Mouse (Mus musculus) liver, postnatal 0 days (tissue): ENCODE measurements around the gene Kcnip1. TPM values are rescaled to one million over a fixed set of nuclear protein-coding genes. Genes with fewer than 3 reads are reported as not detected.

ENCODE experiments used
- ATAC-seq: fragments of 200-750 bp; cut with Nextera tagmentation; 2 replicates; pipeline ENCODE4 v1.8.0; 2017; ENCODE audit warnings: mild to moderate bottlenecking, moderate library complexity
- DNase-seq: peaks from one replicate; pipeline ENCODE4 v3.0.0-alpha.2; 2016
- H3K27ac ChIP-seq: fragments of 300-500 bp; sonication (generic); 2 replicates; pipeline ENCODE4 v1.5.1; 2014; ENCODE audit warnings: antibody characterized with exemption, moderate library complexity, mild to moderate bottlenecking, low read depth
- H3K27me3 ChIP-seq: fragments of 300-500 bp; sonication (generic); 2 replicates; pipeline ENCODE4 v1.6.1; 2014; ENCODE audit warnings: low read length, control low read depth, mixed read lengths; ENCODE audit not compliant: insufficient read depth
- H3K36me3 ChIP-seq: fragments of 300-500 bp; sonication (generic); replicated peaks from 2 replicates; pipeline ENCODE4 v1.6.1; 2014; ENCODE audit warnings: mild to moderate bottlenecking, control low read depth, low read length, moderate library complexity, mixed read lengths; ENCODE audit not compliant: insufficient read depth
- H3K4me1 ChIP-seq: fragments of 300-500 bp; sonication (generic); 2 replicates; pipeline ENCODE4 v1.6.1; 2014; ENCODE audit warnings: antibody characterized with exemption, mild to moderate bottlenecking, control low read depth; ENCODE audit not compliant: insufficient read depth
- H3K4me2 ChIP-seq: fragments of 300-500 bp; sonication (generic); 2 replicates; pipeline ENCODE4 v1.6.1; 2014; ENCODE audit warnings: low read depth, mild to moderate bottlenecking, low read length, moderate library complexity, mixed read lengths
- H3K4me3 ChIP-seq: fragments of 300-500 bp; sonication (generic); 2 replicates; pipeline ENCODE4 v1.5.1; 2014; ENCODE audit warnings: low read depth, low read length
- H3K9ac ChIP-seq: fragments of 300-500 bp; sonication (generic); replicated peaks from 2 replicates; pipeline ENCODE4 v1.6.1; 2014; ENCODE audit warnings: mild to moderate bottlenecking, moderate library complexity
- H3K9me3 ChIP-seq: fragments of 300-500 bp; sonication (generic); 2 replicates; pipeline ENCODE4 v1.6.1; 2016; ENCODE audit warnings: mild to moderate bottlenecking, control low read depth, low read length, mixed read lengths
- CTCF ChIP-seq: sonication (generic); IDR thresholded peaks from 2 replicates; pipeline ENCODE4 v1.5.1; 2016; ENCODE audit warnings: antibody characterized with exemption, low read depth
- EP300 ChIP-seq: IDR thresholded peaks from 2 replicates; pipeline ENCODE4 v1.6.1; 2016; ENCODE audit warnings: antibody characterized with exemption, low read depth, mild to moderate bottlenecking
- WGBS: fragments of 180-500 bp; shearing (Covaris S2); extraction: QIAGEN DNeasy Blood & Tissue Kit; methylation state at CpG from one replicate; pipeline ENCODE4 v1.1.7; 2014; ENCODE audit not compliant: insufficient replicate concordance; 5-methylcytosine and 5-hydroxymethylcytosine counted together
- polyA plus RNA-seq: library from polyadenylated mRNA; unstranded; fragments of >200 nt; fragmentation: Nextera tagmentation; extraction: Ambion mirVana; gene quantifications from 2 replicates; pipeline ENCODE4 v1.2.1, GENCODE M21; 2015

Gene Kcnip1
- not detected in 2 replicates for polyA plus RNA-seq

DNA sequence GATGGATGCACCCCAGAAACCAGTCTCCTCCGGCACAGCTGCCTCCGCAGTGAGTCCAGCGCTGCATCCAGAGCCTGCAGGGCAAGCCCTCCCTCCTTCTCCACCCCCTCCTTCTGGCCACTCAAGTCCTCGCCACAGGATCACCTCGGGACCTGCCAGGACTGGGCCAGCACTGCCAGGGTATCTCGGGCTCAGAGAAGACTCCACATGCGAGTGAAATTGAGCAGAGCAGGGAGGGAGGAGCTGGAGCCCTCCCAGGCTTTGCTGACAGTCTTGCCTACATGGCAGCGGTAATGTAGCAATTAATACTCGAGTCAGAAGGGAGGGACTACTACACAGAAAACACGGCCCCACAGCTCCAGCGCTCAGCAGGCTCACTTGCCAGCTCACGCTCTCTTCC, at the start of gene Kcnip1:
TSS of gene Kcnip1 (minus strand) at position 215 of the 400 bp plus-strand sequence.
- TF ChIP-seq CTCF (no peak), EP300 (no peak)
- Histone ChIP-seq H3K4me1 (peaks cover 9% of the 10 kb centered on the region; the same call in 1 of the 2 replicates), H3K9me3 (no peaks in the 10 kb centered on the region), H3K27ac (no peak within 1 kb of the TSS), H3K4me3 (no peak within 1 kb of the TSS), H3K4me2 (peak within 1 kb of the TSS; percentile 39; the same call in 1 of the 2 replicates), H3K36me3 (no peaks in the 10 kb centered on the region), H3K27me3 (no peaks in the 10 kb centered on the region), H3K9ac (no peak within 1 kb of the TSS)
- no peak for DNase-seq
- no peak for ATAC-seq
- WGBS = 27% methylated on average over 12 of the region's 12 CpGs

DNA sequence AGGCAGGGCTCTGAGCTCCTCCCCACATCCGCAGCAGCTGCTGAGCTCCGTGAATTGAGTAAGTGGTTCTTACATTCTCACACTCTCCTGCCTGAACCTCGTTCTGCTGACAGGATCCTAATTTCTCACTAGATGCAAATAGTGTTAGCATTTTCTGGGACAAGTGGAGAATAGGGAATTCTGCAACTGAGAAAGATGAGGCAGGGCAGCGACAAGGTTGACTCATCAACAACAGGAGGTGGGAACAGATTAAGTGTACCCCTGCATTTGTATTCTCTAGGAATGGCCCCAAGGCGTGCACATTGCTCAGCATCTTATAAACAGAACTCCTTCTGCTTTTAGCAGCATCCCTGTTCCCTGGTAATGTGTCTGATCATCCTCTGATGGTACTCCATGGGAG, 47.1 kb upstream of the Kcnip1 start:
- H3K4me3 ChIP-seq = no peak overlapping the region
- no peaks in the 10 kb centered on the region for H3K36me3 ChIP-seq
- DNase-seq (no peak), ATAC-seq (no peak)
- H3K9me3 ChIP-seq = no peaks in the 10 kb centered on the region
- H3K27me3 ChIP-seq = no peaks in the 10 kb centered on the region
- no peak overlapping the region for H3K27ac ChIP-seq
- TF ChIP-seq EP300 (no peak), CTCF (no peak)
- no peak overlapping the region for H3K9ac ChIP-seq
- no peak overlapping the region for H3K4me2 ChIP-seq
- H3K4me1 ChIP-seq = peaks cover 2% of the 10 kb centered on the region
- WGBS = 73% methylated on average over 5 of the region's 5 CpGs

DNA sequence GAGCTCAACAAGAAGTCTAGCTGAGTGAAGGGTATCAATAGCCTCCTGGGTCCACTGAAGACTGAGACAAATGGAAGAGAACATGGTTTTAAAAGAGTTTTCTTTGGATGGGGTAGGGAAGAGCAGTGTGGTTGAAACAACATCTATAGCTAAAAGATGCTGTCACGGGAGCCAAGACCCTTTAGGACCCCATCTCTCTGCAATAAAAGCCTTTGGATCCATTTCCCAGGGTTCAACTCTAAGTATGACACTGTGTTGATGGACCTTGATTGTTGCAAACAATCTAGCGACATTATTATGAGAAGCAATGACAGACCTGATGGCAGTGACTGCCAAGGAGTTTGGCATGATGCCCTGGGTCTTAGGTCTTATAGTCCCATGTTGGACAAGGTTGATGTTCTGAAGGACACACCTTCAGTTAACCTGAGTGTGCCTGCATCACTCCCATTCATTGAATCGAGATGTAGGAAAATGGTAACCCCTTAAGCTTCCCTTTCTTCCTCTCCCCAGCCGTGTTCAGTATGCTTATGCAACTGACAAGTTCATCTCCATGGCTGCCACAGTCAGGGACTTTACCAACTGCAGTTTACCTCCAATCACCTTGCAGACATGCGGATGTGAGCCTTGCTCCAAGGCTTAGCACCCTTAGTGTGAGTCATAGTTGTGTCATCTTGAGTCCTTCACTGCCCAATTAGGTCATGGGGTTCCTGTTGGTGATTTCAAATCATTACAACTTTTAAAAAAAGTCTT, 43.1 kb upstream of the Kcnip1 start:
- WGBS = 67% methylated on average over 5 of the region's 5 CpGs
- no peak for TF ChIP-seq EP300
- TF ChIP-seq CTCF = no peak
- Histone ChIP-seq H3K27me3 (no peaks in the 10 kb centered on the region), H3K9me3 (no peaks in the 10 kb centered on the region), H3K9ac (no peak overlapping the region), H3K27ac (no peak overlapping the region), H3K4me1 (peaks cover 7% of the 10 kb centered on the region; the same call in 1 of the 2 replicates), H3K36me3 (no peaks in the 10 kb centered on the region), H3K4me2 (no peak overlapping the region), H3K4me3 (no peak overlapping the region)
- ATAC-seq = no peak
- DNase-seq = no peak

DNA sequence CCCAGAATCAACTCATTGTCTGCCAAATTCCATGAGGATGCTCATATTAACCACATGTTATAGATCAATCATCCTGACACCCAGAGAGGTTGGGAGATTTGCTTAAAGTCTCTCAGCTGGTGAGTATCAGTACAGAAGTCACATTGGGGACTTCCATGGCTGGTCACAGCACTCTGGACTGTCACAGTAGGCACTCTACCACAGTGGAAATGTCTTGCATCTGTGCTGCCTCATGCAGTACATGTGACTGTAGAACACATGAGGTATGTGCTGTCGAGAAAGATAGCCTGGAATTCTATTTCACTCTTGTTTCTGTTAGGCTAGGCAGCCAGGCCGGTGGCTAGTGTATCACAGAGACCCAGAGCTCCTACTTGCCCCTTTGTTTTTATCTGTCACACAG, 41.8 kb upstream of the Kcnip1 start:
- H3K4me1 ChIP-seq = peaks cover 7% of the 10 kb centered on the region; the same call in 1 of the 2 replicates
- no peaks in the 10 kb centered on the region for H3K9me3 ChIP-seq
- H3K27ac ChIP-seq = no peak overlapping the region
- no peak overlapping the region for H3K4me2 ChIP-seq
- DNase-seq (no peak), ATAC-seq (no peak)
- H3K4me3 ChIP-seq = no peak overlapping the region
- H3K36me3 ChIP-seq = no peaks in the 10 kb centered on the region
- WGBS = 73% methylated on average over 2 of the region's 2 CpGs
- no peaks in the 10 kb centered on the region for H3K27me3 ChIP-seq
- no peak overlapping the region for H3K9ac ChIP-seq
- TF ChIP-seq CTCF (no peak), EP300 (no peak)

DNA sequence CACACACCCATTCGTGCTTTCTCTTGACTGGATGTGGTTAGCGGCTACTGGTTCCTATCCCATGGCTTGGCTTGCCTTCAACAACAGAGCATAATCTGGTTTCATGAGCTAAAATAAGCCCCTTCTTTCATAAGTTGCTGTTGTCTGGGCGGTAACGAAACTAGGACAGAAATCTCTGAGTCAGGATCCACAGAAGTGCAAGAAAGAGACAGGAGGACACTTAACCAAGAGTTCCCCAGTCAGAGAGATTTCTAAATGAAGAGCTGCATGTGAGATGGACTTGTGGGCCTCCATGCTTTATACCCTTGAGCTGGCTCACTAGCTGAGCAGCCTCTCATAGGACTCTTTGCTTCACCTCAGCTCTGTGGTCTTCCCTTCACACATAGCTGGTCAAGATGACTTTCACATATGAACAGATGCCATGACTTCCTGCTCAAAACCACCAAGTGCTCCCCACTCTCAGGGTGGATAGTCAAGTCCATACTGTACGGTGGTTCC, 41.1 kb upstream of the Kcnip1 start:
- DNase-seq = no peak
- peaks cover 7% of the 10 kb centered on the region; the same call in 1 of the 2 replicates for H3K4me1 ChIP-seq
- H3K4me2 ChIP-seq = no peak overlapping the region
- no peaks in the 10 kb centered on the region for H3K9me3 ChIP-seq
- H3K9ac ChIP-seq = no peak overlapping the region
- peak overlapping the region; percentile 30; the same call in 1 of the 2 replicates for H3K27ac ChIP-seq
- no peak for TF ChIP-seq EP300
- no peak for TF ChIP-seq CTCF
- no peak overlapping the region for H3K4me3 ChIP-seq
- no peaks in the 10 kb centered on the region for H3K27me3 ChIP-seq
- 56% methylated on average over 5 of the region's 5 CpGs for WGBS
- H3K36me3 ChIP-seq = no peaks in the 10 kb centered on the region
- peak; percentile 24; the same call in 1 of the 2 replicates for ATAC-seq

DNA sequence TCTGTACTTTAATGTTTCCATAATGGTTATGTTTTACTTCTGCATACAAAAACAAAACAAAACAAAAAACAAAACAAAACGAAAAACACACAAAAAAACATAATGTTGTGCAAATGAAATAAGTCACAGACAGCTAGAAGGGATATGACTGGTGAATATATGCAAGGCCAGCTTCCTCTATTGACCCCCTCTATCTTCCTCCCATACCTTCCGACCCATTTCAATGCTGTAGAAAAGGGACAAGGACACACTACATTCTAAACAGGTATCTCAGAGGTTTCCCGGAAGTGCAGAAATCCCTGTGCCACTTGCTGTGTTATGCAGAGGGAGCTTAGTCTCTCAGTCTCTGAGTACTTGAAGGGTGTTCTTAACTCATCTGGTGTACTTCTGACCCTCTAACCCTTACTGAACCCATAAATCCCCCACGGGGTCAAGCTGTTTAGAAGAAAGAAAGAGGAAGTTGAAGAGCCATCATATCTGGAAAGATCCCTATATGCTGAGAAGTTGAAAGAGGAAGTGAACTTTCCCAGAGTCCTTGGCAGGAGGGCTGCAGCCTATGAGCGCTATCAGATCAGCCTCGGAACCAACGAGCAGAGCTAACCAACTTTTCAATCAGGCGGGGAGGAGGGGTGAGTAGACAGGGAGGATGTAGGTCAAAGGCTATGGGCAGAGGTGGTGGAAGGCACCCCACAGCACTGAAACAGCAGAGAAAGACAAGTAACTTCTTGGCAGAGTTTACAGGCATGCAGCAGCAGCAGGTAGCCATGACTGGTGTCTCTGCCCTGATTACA, 38.3 kb upstream of the Kcnip1 start:
- Histone ChIP-seq H3K4me2 (peak overlapping the region; percentile 48; the same call in 1 of the 2 replicates), H3K27me3 (no peaks in the 10 kb centered on the region), H3K9ac (no peak overlapping the region), H3K4me1 (peaks cover 7% of the 10 kb centered on the region; the same call in 1 of the 2 replicates), H3K9me3 (no peaks in the 10 kb centered on the region), H3K27ac (0 out of 2 replicates have a peak overlapping the region, but pooled peaks have one; percentile 41), H3K4me3 (no peak overlapping the region), H3K36me3 (no peaks in the 10 kb centered on the region)
- 25% methylated on average over 8 of the region's 8 CpGs for WGBS
- peak; percentile 44 for DNase-seq
- peak; percentile 85 for ATAC-seq
- TF ChIP-seq EP300 (no peak), CTCF (no peak)
